Mouse (Mus musculus): Measurements from ENCODE around the gene Adar. TPM values are rescaled to one million over a fixed set of nuclear protein-coding genes. Genes with fewer than 3 reads are reported as not detected.
A peak's percentile ranks its signal among the peaks of the same experiment; 100 is the strongest.

Gene Adar
- polyA plus RNA-seq, 1 experiment from 2014 or later: 20.4 TPM

DNA sequence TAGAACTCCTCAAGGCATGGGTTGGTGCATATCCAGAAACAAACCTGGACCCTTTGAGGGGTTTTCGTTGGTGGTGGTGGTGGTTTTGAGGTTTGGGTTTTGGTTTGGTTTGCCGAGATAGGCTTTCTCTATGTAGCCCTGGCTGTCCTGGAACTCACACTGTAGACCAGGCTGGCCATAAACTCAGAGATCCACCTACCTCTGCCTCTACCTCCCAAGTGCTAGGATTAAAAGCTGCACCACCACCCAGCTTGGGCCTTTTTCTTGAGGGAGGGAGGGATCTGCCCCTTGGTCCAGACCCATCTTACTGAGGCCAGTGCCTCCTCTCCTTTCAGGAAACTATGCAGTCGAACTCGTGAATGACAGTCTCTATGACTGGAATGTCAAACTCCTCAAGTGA lies 65.3 kb downstream of the Adar start:
- Histone ChIP-seq H3K9me3 (replicated peaks; ENCODE audit: control insufficient read depth, low read length) (no peaks in the 10 kb centered on the region), H3K36me3 (ENCODE audit: control insufficient read depth, insufficient read depth, low read length) (peaks cover 81% of the 10 kb centered on the region), H3K27ac (ENCODE audit: low read depth, low read length) (no peak overlapping the region), H3K4me3 (ENCODE audit: low read depth, low read length) (no peak overlapping the region), H3K27me3 (replicated peaks; ENCODE audit: control insufficient read depth, insufficient read depth, low read length) (no peaks in the 10 kb centered on the region), H3K9ac (ENCODE audit: low read length) (no peak overlapping the region), H3K4me2 (ENCODE audit: low read length) (no peak overlapping the region), H3K4me1 (ENCODE audit: control insufficient read depth, insufficient read depth, low read length) (peaks cover 5% of the 10 kb centered on the region)
- 85% methylated on average over 4 of the region's 4 CpGs for WGBS
- ATAC-seq: no peak
- DNase-seq (ENCODE audit: low spot score): no peak

DNA sequence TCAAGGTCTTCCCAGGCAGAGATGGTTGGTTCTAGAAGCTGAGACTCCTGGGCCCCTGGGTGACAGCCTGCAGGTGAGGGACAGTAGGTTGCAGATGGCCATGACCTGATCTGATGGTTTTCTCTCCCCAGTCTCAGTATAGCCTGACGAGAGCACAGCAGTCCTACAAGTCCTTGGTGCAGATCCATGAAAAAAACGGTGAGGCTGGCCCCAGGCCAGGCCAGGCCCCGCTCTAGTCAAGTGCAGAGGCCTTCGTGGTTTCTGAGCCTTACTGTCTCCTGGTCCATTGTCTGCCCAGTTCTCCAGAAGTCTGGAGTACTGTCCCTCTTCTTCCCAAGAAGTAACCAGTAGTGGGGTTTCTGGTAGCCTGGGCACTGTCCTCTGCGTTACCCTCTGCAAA lies 66.8 kb downstream of the Adar start:
- H3K4me1 ChIP-seq (ENCODE audit: control insufficient read depth, insufficient read depth, low read length): 0 out of 2 replicates have a peak, but pooled peaks cover 2% of the 10 kb centered on the region
- H3K36me3 ChIP-seq (ENCODE audit: control insufficient read depth, insufficient read depth, low read length): peaks cover 74% of the 10 kb centered on the region
- H3K9ac ChIP-seq (ENCODE audit: low read length): no peak overlapping the region
- no peak overlapping the region for H3K4me2 ChIP-seq (ENCODE audit: low read length)
- no peak overlapping the region for H3K4me3 ChIP-seq (ENCODE audit: low read depth, low read length)
- H3K27me3 ChIP-seq (replicated peaks; ENCODE audit: control insufficient read depth, insufficient read depth, low read length): no peaks in the 10 kb centered on the region
- ATAC-seq (no peak), DNase-seq (ENCODE audit: low spot score) (no peak)
- WGBS: 91% methylated on average over 5 of the region's 5 CpGs
- H3K27ac ChIP-seq (ENCODE audit: low read depth, low read length): no peak overlapping the region
- H3K9me3 ChIP-seq (replicated peaks; ENCODE audit: control insufficient read depth, low read length): no peaks in the 10 kb centered on the region

DNA sequence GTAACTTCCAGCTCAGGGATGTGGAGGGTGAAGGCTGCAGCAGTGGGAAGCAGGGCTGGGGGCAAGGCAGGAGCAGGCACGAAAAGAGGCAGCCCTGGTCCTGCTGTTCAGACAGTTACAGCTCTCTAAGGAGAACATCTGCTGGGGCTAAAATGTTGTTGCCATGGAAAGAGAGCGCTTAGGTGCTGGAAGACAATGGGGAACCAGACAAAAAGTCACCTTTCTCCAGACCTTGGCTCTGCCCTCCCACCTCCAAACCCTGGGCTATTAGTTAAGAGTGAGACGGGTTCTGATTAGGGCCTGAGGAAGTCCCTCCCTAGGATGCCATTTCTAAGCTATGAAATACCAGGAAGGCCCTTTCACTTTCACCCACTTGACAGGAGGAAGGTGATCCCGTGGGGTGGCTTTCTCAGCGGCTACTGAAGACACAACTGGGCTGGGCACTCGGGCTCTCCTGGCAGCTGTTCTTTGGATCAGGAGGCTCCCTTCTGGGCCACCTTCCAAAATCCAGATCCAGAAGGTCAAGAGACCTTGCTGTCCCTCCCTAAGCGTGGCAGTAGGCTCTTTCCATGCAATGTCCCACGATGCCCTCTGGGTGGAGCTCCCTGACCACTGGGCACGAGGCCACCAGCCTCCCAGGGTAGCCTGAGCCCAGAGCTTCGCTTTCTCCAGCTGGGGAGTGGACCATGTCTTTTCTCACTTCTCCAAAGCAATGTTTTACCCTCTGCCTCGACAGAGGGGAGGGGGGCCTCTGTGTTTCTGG lies 70.3 kb downstream of the Adar start:
- Histone ChIP-seq H3K9ac (ENCODE audit: low read length) (no peak overlapping the region), H3K4me1 (ENCODE audit: control insufficient read depth, insufficient read depth, low read length) (0 out of 2 replicates have a peak, but pooled peaks cover 2% of the 10 kb centered on the region), H3K4me2 (ENCODE audit: low read length) (no peak overlapping the region), H3K36me3 (ENCODE audit: control insufficient read depth, insufficient read depth, low read length) (peaks cover 40% of the 10 kb centered on the region), H3K27ac (ENCODE audit: low read depth, low read length) (peak overlapping the region; percentile 9; the same call in 1 of the 2 replicates), H3K4me3 (ENCODE audit: low read depth, low read length) (no peak overlapping the region), H3K9me3 (replicated peaks; ENCODE audit: control insufficient read depth, low read length) (no peaks in the 10 kb centered on the region), H3K27me3 (replicated peaks; ENCODE audit: control insufficient read depth, insufficient read depth, low read length) (no peaks in the 10 kb centered on the region)
- DNase-seq (ENCODE audit: low spot score): peak; percentile 54
- peak; percentile 49 for ATAC-seq
- WGBS: 21% methylated on average over 11 of the region's 11 CpGs

DNA sequence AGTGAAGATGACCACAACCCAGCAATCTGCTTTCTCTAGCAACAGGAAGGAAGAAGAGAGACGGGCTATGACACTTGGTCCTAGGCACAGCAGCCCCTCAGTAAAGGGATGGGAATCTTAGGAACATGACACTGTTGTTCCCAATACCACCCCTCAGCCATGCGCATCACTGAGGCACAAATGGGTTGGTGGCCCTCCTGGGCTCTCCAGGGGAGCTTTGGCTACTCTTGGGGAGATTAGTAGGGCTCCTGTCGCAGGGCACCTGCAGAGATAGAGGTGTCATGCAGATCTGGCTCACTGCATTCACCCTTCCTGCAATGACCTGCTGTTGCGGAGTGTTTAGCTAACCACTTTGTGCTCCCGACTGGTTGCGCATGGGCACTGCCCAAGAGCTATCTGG lies 71.5 kb downstream of the Adar start:
- H3K4me3 ChIP-seq (ENCODE audit: low read depth, low read length): no peak overlapping the region
- no peak for ATAC-seq
- H3K9ac ChIP-seq (ENCODE audit: low read length): no peak overlapping the region
- no peak for DNase-seq (ENCODE audit: low spot score)
- H3K36me3 ChIP-seq (ENCODE audit: control insufficient read depth, insufficient read depth, low read length): peaks cover 29% of the 10 kb centered on the region
- H3K4me1 ChIP-seq (ENCODE audit: control insufficient read depth, insufficient read depth, low read length): 0 out of 2 replicates have a peak, but pooled peaks cover 2% of the 10 kb centered on the region
- no peak overlapping the region for H3K27ac ChIP-seq (ENCODE audit: low read depth, low read length)
- 70% methylated on average over 6 of the region's 6 CpGs for WGBS
- no peaks in the 10 kb centered on the region for H3K27me3 ChIP-seq (replicated peaks; ENCODE audit: control insufficient read depth, insufficient read depth, low read length)
- H3K9me3 ChIP-seq (replicated peaks; ENCODE audit: control insufficient read depth, low read length): no peaks in the 10 kb centered on the region
- H3K4me2 ChIP-seq (ENCODE audit: low read length): no peak overlapping the region

DNA sequence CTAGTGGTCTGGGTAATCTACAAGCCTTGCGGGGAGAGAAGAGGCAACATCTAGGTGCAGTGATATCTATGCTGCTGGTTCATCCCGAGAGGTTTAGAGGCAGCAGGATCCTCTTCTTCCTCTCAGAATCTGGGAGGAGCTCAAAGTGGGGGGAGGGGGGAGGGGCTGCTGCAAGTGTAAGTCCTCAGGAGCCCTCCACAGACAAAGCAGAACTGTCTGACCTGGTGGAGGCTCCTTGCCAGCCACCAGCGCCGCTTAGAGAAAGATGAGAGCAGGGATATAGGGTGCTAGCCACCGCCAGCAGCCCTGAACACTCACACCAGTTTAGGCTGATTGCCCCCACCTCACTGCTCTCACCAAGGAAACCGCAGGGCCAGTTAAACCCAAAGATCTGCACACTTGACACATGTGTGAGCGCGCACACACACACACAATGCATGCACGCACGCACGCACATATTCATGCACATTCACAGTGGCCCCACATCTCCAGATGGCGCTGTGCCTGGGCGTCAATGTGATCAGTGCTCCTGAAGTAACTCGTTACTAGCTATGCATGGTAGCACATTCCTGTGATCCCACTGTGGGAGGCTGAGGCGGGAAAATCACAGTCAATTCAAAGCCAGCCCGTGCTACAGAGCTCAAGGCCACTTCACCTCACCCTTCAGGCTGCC lies 74.0 kb downstream of the Adar start:
- Histone ChIP-seq H3K9me3 (replicated peaks; ENCODE audit: control insufficient read depth, low read length) (no peaks in the 10 kb centered on the region), H3K9ac (ENCODE audit: low read length) (no peak overlapping the region), H3K27me3 (replicated peaks; ENCODE audit: control insufficient read depth, insufficient read depth, low read length) (no peaks in the 10 kb centered on the region), H3K4me2 (ENCODE audit: low read length) (no peak overlapping the region), H3K27ac (ENCODE audit: low read depth, low read length) (no peak overlapping the region), H3K4me1 (ENCODE audit: control insufficient read depth, insufficient read depth, low read length) (0 out of 2 replicates have a peak, but pooled peaks cover 2% of the 10 kb centered on the region), H3K36me3 (ENCODE audit: control insufficient read depth, insufficient read depth, low read length) (peaks cover 4% of the 10 kb centered on the region), H3K4me3 (ENCODE audit: low read depth, low read length) (no peak overlapping the region)
- DNase-seq (ENCODE audit: low spot score) (peak; percentile 39), ATAC-seq (peak; percentile 37)
- 58% methylated on average over 16 of the region's 16 CpGs for WGBS

DNA sequence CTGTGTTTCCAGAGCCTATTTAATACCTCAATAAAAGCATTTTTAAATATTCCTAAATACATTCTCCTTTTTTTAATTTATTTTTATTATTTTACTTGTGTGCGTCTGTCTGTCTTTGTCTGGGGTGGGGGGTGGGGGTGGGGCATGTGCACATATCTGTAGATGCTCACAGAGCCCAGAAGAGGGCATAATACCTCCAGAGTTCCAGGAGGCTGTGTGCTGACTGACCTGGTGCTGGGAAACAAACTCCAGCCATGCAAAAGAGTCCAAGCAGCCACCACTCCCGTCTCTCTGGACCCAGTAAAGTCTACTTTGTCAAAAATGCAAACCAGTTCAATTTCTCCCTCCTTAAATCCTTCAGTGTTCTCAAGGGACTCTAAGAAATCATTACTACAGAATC lies 79.8 kb downstream of the Adar start:
- Histone ChIP-seq H3K4me3 (ENCODE audit: low read depth, low read length) (no peak overlapping the region), H3K9me3 (replicated peaks; ENCODE audit: control insufficient read depth, low read length) (no peaks in the 10 kb centered on the region), H3K4me2 (ENCODE audit: low read length) (no peak overlapping the region), H3K36me3 (ENCODE audit: control insufficient read depth, insufficient read depth, low read length) (no peaks in the 10 kb centered on the region), H3K27ac (ENCODE audit: low read depth, low read length) (no peak overlapping the region), H3K9ac (ENCODE audit: low read length) (no peak overlapping the region), H3K4me1 (ENCODE audit: control insufficient read depth, insufficient read depth, low read length) (no peaks in the 10 kb centered on the region), H3K27me3 (replicated peaks; ENCODE audit: control insufficient read depth, insufficient read depth, low read length) (no peaks in the 10 kb centered on the region)
- ATAC-seq (no peak), DNase-seq (ENCODE audit: low spot score) (no peak)
- 49% methylated on average over 2 of the region's 2 CpGs for WGBS

DNA sequence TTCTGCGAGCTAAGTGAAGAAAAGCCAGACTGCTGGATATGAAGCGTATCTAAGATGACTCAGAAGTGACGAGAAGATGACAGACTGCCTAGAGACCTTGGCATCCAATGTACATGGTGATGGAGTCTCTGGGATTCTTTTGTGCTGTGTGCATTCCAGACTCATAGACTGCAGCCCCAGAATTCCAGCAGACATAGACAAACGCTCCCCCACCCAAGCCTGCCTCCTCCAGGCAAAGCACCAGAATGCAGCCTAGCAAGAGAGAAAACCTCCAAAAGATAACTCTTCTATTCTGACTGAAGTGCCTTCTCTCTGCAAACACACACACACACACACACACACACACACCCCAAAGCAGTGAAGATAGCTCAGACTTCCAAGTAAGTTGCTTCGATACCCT lies 80.9 kb downstream of the Adar start:
- H3K9ac ChIP-seq (ENCODE audit: low read length): no peak overlapping the region
- ATAC-seq: no peak
- WGBS: 69% methylated on average over 5 of the region's 5 CpGs
- H3K36me3 ChIP-seq (ENCODE audit: control insufficient read depth, insufficient read depth, low read length): no peaks in the 10 kb centered on the region
- no peak overlapping the region for H3K27ac ChIP-seq (ENCODE audit: low read depth, low read length)
- H3K27me3 ChIP-seq (replicated peaks; ENCODE audit: control insufficient read depth, insufficient read depth, low read length): no peaks in the 10 kb centered on the region
- no peak overlapping the region for H3K4me3 ChIP-seq (ENCODE audit: low read depth, low read length)
- H3K4me2 ChIP-seq (ENCODE audit: low read length): no peak overlapping the region
- no peaks in the 10 kb centered on the region for H3K9me3 ChIP-seq (replicated peaks; ENCODE audit: control insufficient read depth, low read length)
- DNase-seq (ENCODE audit: low spot score): no peak
- no peaks in the 10 kb centered on the region for H3K4me1 ChIP-seq (ENCODE audit: control insufficient read depth, insufficient read depth, low read length)

DNA sequence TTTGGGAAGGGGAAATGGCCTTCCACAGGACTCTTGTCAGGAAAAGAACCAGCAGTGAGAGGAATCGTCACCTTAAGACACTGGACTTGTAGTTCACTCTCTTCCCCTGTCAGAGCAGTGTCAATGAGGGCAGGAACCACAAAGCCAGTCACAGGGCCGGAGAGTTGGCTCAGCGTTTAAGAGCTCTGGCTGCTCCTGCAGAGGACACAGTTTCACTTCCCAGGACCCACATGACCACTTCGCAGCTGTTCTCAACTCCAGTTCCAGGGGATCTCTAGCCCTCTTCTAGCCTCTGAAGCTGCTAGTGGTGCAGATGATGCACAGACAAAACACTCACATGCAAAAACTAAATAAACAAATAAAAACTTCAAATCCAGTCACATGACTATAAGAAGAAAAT lies 81.5 kb downstream of the Adar start:
- no peak for ATAC-seq
- Histone ChIP-seq H3K4me2 (ENCODE audit: low read length) (no peak overlapping the region), H3K9ac (ENCODE audit: low read length) (no peak overlapping the region), H3K4me3 (ENCODE audit: low read depth, low read length) (no peak overlapping the region), H3K36me3 (ENCODE audit: control insufficient read depth, insufficient read depth, low read length) (no peaks in the 10 kb centered on the region), H3K27ac (ENCODE audit: low read depth, low read length) (no peak overlapping the region), H3K4me1 (ENCODE audit: control insufficient read depth, insufficient read depth, low read length) (no peaks in the 10 kb centered on the region), H3K27me3 (replicated peaks; ENCODE audit: control insufficient read depth, insufficient read depth, low read length) (no peaks in the 10 kb centered on the region), H3K9me3 (replicated peaks; ENCODE audit: control insufficient read depth, low read length) (no peaks in the 10 kb centered on the region)
- WGBS: 68% methylated on average over 4 of the region's 4 CpGs
- DNase-seq (ENCODE audit: low spot score): no peak

DNA sequence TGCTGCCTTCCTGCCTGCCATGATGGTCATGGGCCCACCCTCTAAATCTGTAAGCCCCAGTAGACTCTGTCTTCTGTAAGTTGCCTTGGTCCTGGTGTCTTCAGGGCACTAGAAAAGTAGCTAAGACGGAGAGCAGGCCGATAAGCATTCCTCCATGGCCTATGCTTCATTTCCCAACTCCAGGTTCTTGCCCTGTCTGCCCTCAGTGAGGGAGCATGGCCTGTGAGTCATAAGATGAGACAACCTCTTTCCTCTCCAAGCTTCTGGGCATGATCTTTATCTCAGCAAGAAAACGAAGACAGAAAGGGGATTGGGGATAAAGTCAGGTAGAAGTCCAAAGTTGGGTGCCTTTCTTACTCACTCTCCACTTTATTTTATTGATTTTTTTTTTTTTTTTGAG lies 83.7 kb downstream of the Adar start:
- H3K9me3 ChIP-seq (replicated peaks; ENCODE audit: control insufficient read depth, low read length): no peaks in the 10 kb centered on the region
- no peak for ATAC-seq
- no peak overlapping the region for H3K9ac ChIP-seq (ENCODE audit: low read length)
- H3K4me1 ChIP-seq (ENCODE audit: control insufficient read depth, insufficient read depth, low read length): no peaks in the 10 kb centered on the region
- no peaks in the 10 kb centered on the region for H3K36me3 ChIP-seq (ENCODE audit: control insufficient read depth, insufficient read depth, low read length)
- no peak overlapping the region for H3K27ac ChIP-seq (ENCODE audit: low read depth, low read length)
- no peak overlapping the region for H3K4me2 ChIP-seq (ENCODE audit: low read length)
- 85% methylated on average over 3 of the region's 3 CpGs for WGBS
- DNase-seq (ENCODE audit: low spot score): no peak
- no peak overlapping the region for H3K4me3 ChIP-seq (ENCODE audit: low read depth, low read length)
- H3K27me3 ChIP-seq (replicated peaks; ENCODE audit: control insufficient read depth, insufficient read depth, low read length): no peaks in the 10 kb centered on the region
